Mouse (Mus musculus): ENCODE results near the gene Nkx2-4. TPM values are rescaled to one million over a fixed set of nuclear protein-coding genes. Genes with fewer than 3 reads are reported as not detected.
A peak's percentile ranks its signal among the peaks of the same experiment; 100 is the strongest.

The Nkx2-4 gene
- polyA plus RNA-seq (2016; fragmentation: Nextera tagmentation; extraction: Ambion mirVana), result not detected in 2 replicates

DNA sequence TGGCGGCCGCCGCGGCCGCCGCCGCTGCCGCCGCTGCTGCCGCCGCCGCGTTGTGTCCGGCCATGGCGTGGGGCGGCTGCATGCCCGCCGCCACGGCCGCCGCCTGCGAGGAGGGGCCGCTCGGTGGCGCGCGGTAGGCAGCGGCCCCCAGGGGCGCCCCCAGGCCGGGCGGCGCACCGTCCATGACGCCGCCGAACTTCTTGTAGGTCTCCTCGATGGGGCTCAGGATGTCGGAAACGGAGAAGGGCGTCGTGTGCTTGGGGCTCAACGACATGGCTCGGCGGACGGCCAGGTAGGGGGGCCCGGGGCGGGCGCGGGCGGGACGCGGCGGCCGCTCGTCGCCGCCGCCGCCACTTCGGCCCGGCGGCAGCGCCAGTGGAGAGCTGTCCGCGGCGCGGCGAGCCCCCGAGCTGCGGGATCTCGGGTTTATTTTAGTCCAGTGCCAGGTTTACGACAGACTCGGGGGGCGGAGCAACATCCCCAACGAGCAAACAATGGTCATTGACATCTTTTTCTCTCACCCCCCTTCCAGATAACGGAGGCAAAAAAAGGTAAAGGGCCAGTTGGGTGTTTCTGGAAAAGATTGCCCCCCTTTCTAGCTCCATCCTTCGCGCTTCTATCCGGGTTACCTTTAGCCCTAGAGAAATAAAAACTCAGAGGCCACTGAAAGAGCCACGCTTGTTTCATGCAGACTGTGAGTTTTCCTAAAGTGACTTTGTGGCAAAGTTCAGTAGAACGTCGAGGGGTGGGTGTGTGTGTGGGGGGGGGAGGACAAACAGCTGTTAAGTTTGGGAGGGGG lies at the start of gene Nkx2-4:
Gene Nkx2-4, minus strand, starts transcription at position 374 of the 799 bp plus-strand sequence.
- Histone ChIP-seq H3K4me2 (replicated peaks) (peak within 1 kb of the TSS; percentile 50), H3K27me3 (replicated peaks) (peaks cover 78% of the 10 kb centered on the region), H3K36me3 (no peaks in the 10 kb centered on the region), H3K9ac (peak within 1 kb of the TSS; percentile 40; the same call in 1 of the 2 replicates), H3K4me3 (peak within 1 kb of the TSS; percentile 31), H3K27ac (no peak within 1 kb of the TSS), H3K4me1 (peaks cover 16% of the 10 kb centered on the region), H3K9me3 (no peaks in the 10 kb centered on the region)
- ATAC-seq (ENCODE audit: low FRiP score, low read depth), result no peak
- WGBS, result under 1% methylated on average over 68 of the region's 82 CpGs

DNA sequence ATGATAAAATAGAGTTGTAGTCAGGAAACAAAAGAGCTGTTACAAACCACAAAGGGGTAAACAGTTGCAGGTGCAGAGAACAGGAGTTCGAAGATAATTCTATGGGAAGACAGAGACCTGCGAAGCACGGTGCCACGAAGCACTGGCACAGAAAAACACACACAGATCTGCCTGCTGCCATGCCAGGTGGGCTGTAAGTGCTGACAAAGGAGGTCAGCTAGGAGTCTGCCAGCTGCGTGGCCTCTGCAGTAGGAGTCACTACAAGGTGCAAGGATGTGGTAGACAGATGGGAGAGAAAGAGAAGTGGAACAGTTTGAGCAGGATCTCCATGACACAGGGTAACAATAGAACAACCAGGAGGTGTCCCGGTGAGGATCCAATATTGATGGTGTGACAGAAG lies 42.1 kb upstream of the Nkx2-4 start:
- Histone ChIP-seq H3K27ac (no peak overlapping the region), H3K27me3 (replicated peaks) (no peaks in the 10 kb centered on the region), H3K4me1 (no peaks in the 10 kb centered on the region), H3K9ac (no peak overlapping the region), H3K4me2 (replicated peaks) (no peak overlapping the region), H3K9me3 (no peaks in the 10 kb centered on the region), H3K4me3 (no peak overlapping the region), H3K36me3 (no peaks in the 10 kb centered on the region)
- WGBS, result 84% methylated on average over 6 of the region's 6 CpGs
- ATAC-seq (ENCODE audit: low FRiP score, low read depth), result no peak

DNA sequence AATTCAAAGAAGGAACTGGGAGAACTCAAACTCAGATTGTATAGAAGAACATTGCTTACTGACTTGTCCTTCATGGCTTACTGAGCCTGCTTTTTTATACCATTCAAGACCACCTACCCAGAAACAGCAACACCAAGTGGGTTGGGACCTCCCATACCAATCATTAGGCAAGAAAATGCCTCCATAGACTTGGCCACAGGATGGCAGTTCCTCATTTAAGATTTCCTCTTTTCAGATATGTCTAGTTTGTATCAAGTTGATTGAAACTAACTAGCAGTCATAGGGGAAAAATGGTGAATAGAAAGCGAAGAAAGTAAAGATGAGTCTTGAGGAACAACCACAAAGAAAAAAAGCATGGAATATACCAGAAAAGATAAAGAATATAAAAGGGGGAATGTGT lies 34.5 kb upstream of the Nkx2-4 start:
- H3K9me3 ChIP-seq, result no peaks in the 10 kb centered on the region
- no peak overlapping the region for H3K4me2 ChIP-seq (replicated peaks)
- no peak overlapping the region for H3K9ac ChIP-seq
- no peaks in the 10 kb centered on the region for H3K27me3 ChIP-seq (replicated peaks)
- WGBS, result 83% methylated on average over 1 of the region's 1 CpGs
- no peak overlapping the region for H3K27ac ChIP-seq
- ATAC-seq (ENCODE audit: low FRiP score, low read depth), result no peak
- no peaks in the 10 kb centered on the region for H3K4me1 ChIP-seq
- H3K36me3 ChIP-seq, result no peaks in the 10 kb centered on the region
- no peak overlapping the region for H3K4me3 ChIP-seq

DNA sequence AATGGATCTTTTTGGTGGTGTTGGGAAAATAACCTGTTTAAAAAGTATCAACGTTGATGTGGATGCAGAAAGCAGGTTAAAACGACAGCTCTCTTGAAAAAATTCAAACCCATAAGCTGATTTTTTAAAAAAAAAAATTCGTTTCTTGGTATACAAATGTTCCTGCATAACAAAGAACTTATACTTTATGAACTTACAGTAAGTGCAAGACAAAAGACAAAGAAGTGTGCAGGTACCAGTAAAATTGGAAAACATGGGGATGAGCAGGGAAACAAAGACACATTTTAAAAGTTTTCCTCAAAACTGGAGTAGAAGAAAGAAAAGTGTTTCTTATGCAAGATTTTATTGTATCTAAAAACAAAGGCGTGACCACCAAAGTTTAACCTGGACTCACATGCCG lies 1.2 kb upstream of the Nkx2-4 start:
- H3K36me3 ChIP-seq, result no peaks in the 10 kb centered on the region
- H3K27me3 ChIP-seq (replicated peaks), result peaks cover 68% of the 10 kb centered on the region
- no peak overlapping the region for H3K27ac ChIP-seq
- no peaks in the 10 kb centered on the region for H3K9me3 ChIP-seq
- WGBS, result 12% methylated on average over 5 of the region's 5 CpGs
- no peak overlapping the region for H3K4me3 ChIP-seq
- no peak overlapping the region for H3K9ac ChIP-seq
- H3K4me1 ChIP-seq, result peaks cover 16% of the 10 kb centered on the region
- no peak overlapping the region for H3K4me2 ChIP-seq (replicated peaks)
- no peak for ATAC-seq (ENCODE audit: low FRiP score, low read depth)

DNA sequence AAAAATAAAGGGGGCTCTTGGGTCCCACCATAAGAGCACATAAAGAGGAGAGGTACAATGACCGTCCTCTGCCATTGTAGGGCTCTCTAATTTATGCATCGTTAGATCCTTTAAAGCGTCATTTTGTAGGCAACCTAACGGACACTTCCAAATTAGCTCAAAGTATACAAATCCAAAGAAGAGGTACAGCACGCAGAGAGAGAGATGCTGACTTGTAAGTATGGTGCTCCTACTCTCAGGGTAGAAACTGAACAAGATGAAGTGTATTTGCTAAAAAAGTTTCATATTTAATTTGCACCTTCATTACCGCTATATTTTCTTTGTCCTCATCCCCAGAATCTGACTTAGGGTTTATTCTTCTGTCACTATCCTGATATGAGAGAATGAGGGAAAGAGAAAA lies 692 bp upstream of the Nkx2-4 start:
- Histone ChIP-seq H3K4me1 (peaks cover 16% of the 10 kb centered on the region), H3K9ac (no peak overlapping the region), H3K27me3 (replicated peaks) (peaks cover 73% of the 10 kb centered on the region), H3K36me3 (no peaks in the 10 kb centered on the region), H3K27ac (no peak overlapping the region), H3K4me2 (replicated peaks) (no peak overlapping the region), H3K4me3 (no peak overlapping the region), H3K9me3 (no peaks in the 10 kb centered on the region)
- ATAC-seq (ENCODE audit: low FRiP score, low read depth), result no peak
- 5% methylated on average over 6 of the region's 6 CpGs for WGBS

DNA sequence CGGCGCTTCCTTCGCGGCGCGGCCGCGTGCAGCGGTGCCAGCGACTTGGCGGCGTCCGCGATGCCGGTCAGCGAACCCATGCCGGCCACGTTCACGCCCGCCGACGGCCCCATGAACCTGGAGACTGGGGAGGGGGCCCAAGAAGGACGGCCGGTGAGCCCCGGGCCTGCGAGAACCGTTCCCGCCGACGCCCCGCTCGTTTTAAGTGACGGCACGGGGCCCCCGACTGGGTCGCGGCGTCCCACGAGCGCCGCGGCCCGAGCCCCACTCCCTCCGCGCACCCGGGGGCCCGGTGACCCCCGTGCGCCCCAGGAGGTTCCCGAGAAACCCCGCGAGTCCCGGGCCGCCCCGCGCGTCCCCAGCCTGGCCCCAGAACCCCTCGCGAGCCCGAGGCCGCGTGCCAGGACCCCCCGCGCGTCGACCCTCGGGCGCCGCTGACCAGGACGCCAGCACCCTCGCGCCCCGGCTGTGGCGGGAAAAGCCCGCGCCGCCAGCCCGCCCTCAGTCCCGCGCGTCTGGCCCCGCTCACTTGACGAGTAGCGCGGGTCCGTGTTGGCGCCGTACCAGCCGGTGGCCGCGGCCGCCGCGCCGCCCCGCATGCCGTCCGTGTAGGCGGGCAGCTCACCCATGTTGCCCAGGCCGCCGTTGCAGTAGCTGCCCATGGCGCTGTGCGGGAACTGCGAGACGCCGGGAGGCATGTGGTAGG lies 726 bp downstream of the Nkx2-4 start:
- H3K9ac ChIP-seq, result peak overlapping the region; percentile 40; the same call in 1 of the 2 replicates
- H3K4me1 ChIP-seq, result peaks cover 16% of the 10 kb centered on the region
- peak overlapping the region; percentile 31 for H3K4me3 ChIP-seq
- WGBS, result 1% methylated on average over 98 of the region's 106 CpGs
- peaks cover 80% of the 10 kb centered on the region for H3K27me3 ChIP-seq (replicated peaks)
- H3K4me2 ChIP-seq (replicated peaks), result peak overlapping the region; percentile 50
- H3K27ac ChIP-seq, result no peak overlapping the region
- ATAC-seq (ENCODE audit: low FRiP score, low read depth), result peak; percentile 57
- H3K9me3 ChIP-seq, result no peaks in the 10 kb centered on the region
- no peaks in the 10 kb centered on the region for H3K36me3 ChIP-seq

DNA sequence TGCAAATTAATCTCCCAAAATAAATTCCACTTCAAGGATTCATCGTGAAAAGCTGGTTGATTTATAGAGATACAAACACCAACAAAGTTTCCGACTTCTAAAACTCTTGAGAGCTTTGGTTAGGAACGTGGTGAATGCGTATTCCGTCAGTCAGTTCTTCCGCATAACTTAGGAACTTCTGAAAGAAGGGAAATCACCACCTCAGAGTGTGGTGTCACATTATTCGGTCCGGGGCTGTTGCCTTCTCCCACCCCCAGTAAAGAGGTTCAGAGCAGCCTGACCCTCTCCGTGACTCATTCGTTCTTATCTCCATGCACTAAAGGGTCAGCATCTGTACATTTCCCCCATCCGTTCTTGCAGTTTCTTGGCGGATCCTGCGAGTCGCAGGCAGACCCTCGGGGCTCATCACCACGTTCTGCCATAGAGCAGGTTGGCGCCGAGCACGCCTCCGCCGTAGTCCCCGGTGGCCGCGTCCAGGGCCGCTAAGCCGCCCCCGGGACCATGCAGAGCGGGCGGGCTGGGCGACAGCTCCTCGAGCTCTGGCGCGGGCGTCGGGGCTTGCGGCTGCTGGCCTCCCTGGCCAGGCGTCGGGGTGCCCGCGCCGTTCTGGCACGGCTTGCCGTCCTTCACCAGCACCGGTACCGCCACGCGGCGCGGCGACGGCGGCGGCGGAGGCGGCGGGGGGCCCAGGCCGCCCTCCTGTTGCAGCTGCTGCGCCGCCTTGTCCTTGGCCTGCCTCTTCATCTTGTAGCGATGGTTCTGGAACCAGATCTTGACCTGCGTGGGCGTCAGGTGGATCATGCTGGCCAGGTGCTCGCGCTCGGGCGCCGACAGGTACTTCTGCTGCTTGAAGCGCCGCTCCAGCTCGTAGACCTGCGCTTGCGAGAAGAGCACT lies 1.5 kb downstream of the Nkx2-4 start:
- Histone ChIP-seq H3K4me2 (replicated peaks) (peak overlapping the region; percentile 39), H3K4me3 (peak overlapping the region; percentile 31; the same call in 1 of the 2 replicates), H3K27me3 (replicated peaks) (peaks cover 88% of the 10 kb centered on the region), H3K9me3 (no peaks in the 10 kb centered on the region), H3K27ac (no peak overlapping the region), H3K4me1 (peaks cover 16% of the 10 kb centered on the region), H3K9ac (no peak overlapping the region), H3K36me3 (no peaks in the 10 kb centered on the region)
- 1% methylated on average over 72 of the region's 72 CpGs for WGBS
- ATAC-seq (ENCODE audit: low FRiP score, low read depth), result peak; percentile 59

DNA sequence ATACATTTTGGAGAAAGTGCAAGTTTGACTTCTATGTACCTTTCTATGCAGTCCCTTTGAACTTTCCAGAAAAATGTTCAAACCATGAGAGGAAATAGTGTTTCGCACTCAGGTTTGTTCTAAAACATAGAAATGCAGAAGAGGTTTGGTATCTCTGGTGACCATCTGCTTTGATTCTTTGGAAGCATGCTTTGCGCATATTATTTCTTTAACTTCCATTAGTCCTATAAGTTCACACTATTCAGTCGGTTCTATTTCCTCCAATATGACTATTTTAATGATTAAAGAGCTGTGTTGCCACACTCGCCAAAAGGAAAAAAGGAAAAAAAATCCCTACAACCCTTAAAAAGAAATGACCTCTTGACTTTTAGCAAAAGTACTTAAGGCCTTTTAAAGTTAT lies 2.9 kb downstream of the Nkx2-4 start:
- Histone ChIP-seq H3K9me3 (no peaks in the 10 kb centered on the region), H3K4me1 (peaks cover 16% of the 10 kb centered on the region)

DNA sequence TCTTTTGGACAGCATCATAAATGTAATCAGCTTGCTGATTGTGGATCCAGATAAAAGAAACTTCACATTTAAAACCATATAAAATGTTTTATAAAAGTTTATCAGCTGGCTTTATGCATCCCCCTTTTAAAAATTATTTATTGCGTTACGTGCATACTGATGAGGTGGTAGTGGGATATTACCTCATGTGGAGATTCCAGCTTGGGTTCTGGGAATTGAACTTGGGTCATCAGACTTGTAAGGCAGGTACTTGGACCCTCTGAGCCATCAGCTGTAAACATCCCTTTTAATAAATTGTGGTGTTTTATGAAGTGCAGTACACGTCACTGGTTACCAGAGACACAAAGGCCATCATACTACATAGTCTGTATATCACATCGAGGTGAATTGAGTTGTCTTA lies 10.8 kb downstream of the Nkx2-4 start:
- Histone ChIP-seq H3K36me3 (peaks cover 10% of the 10 kb centered on the region; the same call in 1 of the 2 replicates), H3K4me3 (no peak overlapping the region), H3K4me2 (replicated peaks) (no peak overlapping the region), H3K9me3 (no peaks in the 10 kb centered on the region), H3K4me1 (no peaks in the 10 kb centered on the region), H3K27me3 (replicated peaks) (peaks cover 7% of the 10 kb centered on the region), H3K27ac (no peak overlapping the region), H3K9ac (no peak overlapping the region)
- 95% methylated on average over 4 of the region's 4 CpGs for whole genome bisulfite sequencing
- no peak for ATAC-seq (ENCODE audit: low FRiP score, low read depth)

More for the DNA sequence above, 2.9 kb downstream of the Nkx2-4 start:
- ATAC-seq (ENCODE audit: low FRiP score, low read depth), result no peak
- Histone ChIP-seq H3K4me2 (replicated peaks) (no peak overlapping the region), H3K27me3 (replicated peaks) (peaks cover 79% of the 10 kb centered on the region), H3K9ac (no peak overlapping the region), H3K27ac (no peak overlapping the region), H3K4me3 (no peak overlapping the region), H3K36me3 (no peaks in the 10 kb centered on the region; the same call in 1 of the 2 replicates)
- WGBS, result 65% methylated on average over 4 of the region's 4 CpGs

DNA sequence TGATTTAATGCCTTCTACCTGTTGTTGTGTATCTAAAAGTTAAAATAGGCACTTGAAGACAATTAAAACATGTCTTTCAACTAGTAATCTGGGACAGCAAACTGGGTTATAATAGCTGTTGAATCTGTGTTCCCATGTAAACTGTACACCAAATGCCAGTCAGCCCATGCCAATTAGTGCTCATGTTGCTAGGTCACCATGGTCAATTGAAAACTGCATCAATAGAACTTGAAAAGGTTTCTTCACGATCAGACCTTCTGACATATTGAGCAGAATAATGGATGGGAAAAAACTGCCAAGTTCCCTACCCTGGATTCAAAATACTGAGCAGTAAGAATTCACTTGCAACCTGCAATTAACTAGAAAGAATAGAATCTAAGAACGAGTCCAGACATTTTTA lies 11.3 kb downstream of the Nkx2-4 start:
- Histone ChIP-seq H3K4me1 (no peaks in the 10 kb centered on the region), H3K9me3 (no peaks in the 10 kb centered on the region), H3K9ac (no peak overlapping the region), H3K27me3 (replicated peaks) (peaks cover 3% of the 10 kb centered on the region; the same call in 1 of the 2 replicates), H3K27ac (no peak overlapping the region), H3K4me3 (no peak overlapping the region), H3K4me2 (replicated peaks) (no peak overlapping the region), H3K36me3 (peaks cover 10% of the 10 kb centered on the region; the same call in 1 of the 2 replicates)
- WGBS, result 62% methylated on average over 2 of the region's 2 CpGs
- no peak for ATAC-seq (ENCODE audit: low FRiP score, low read depth)

DNA sequence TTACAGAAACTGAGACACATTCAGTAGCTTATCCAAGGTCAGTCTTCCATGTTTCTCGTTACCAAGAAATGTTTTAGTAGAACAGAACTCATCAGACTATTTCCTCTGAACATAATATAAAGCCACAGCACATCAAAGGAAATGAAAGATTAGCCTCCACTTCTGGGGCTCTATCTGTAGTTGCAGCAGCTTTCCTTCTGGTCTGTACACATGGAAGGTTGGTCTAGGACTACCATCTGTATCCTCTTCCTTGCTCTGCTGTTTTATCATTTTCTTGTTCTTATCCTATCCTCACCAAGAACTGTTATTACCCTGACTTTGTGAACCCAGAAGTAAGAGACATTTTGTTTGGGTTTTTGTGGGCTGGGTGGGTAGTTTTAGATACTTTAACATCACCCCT lies 14.9 kb downstream of the Nkx2-4 start:
- ATAC-seq (ENCODE audit: low FRiP score, low read depth), result no peak
- Histone ChIP-seq H3K4me3 (no peak overlapping the region), H3K4me2 (replicated peaks) (no peak overlapping the region), H3K27me3 (replicated peaks) (no peaks in the 10 kb centered on the region), H3K4me1 (0 out of 2 replicates have a peak, but pooled peaks cover 5% of the 10 kb centered on the region), H3K9me3 (no peaks in the 10 kb centered on the region), H3K36me3 (peaks cover 10% of the 10 kb centered on the region; the same call in 1 of the 2 replicates), H3K27ac (no peak overlapping the region), H3K9ac (no peak overlapping the region)
- 94% methylated on average over 1 of the region's 1 CpGs for WGBS
